Comparison of ENCODE assay signal across 15 mouse cellular contexts in genomic region chr10:56994969-56995368, GRCm38 (mm10).
"Had no signal": no experiment of that assay in that cellular context is flagged by ENCODE, and none has a peak within 500 bp of the region (broad histone marks: within the 10 kb centered on the region; RNA-seq: fewer than 3 reads in every experiment).

No protein-coding gene starts in this region.

- H3K9ac ChIP-seq: liver, embryonic 14.5 days; lung, embryonic 14.5 days; midbrain, embryonic 12.5 days; neural tube, embryonic 12.5 days had no signal

- H3K27me3 ChIP-seq: midbrain, embryonic 12.5 days; neural tube, embryonic 12.5 days had no signal

- H3K4me1 ChIP-seq: midbrain, embryonic 10.5 days; midbrain, embryonic 12.5 days; neural tube, embryonic 12.5 days had no signal

- ATAC-seq: midbrain, embryonic 16.5 days had no signal

- DNase-seq: lung, adult 18-20 months; lung, embryonic 14.5 days; lung, postnatal 10 days; lung, postnatal 4 days; midbrain, embryonic 14.5 days; right cerebral cortex, postnatal 14 days; thymus, adult 2 months; thymus, postnatal 25 days; thymus, postnatal 4 days had no signal

- H3K4me2 ChIP-seq: lung, embryonic 14.5 days; midbrain, embryonic 12.5 days; neural tube, embryonic 12.5 days had no signal

- H3K27ac ChIP-seq: liver, embryonic 14.5 days; midbrain, embryonic 10.5 days; midbrain, embryonic 12.5 days; neural tube, embryonic 12.5 days had no signal

- H3K36me3 ChIP-seq: midbrain, embryonic 10.5 days; midbrain, embryonic 12.5 days; neural tube, embryonic 12.5 days had no signal

- H3K4me3 ChIP-seq: midbrain, embryonic 10.5 days; midbrain, embryonic 12.5 days; myocyte; neural tube, embryonic 12.5 days had no signal

- H3K9me3 ChIP-seq: midbrain, embryonic 10.5 days; midbrain, embryonic 12.5 days; neural tube, embryonic 12.5 days had no signal
